Mouse (Mus musculus) kidney, postnatal 0 days (tissue): ENCODE results near the gene Tmem178b. TPM values are rescaled to one million over a fixed set of nuclear protein-coding genes. Genes with fewer than 3 reads are reported as not detected.

Source experiments
- ATAC-seq: fragments of 200-750 bp; cut with Nextera tagmentation; replicated peaks from 2 replicates; pipeline ENCODE4 v1.8.0; 2017; ENCODE audit warnings: low read depth, moderate number of reproducible peaks, moderate TSS enrichment, moderate library complexity; ENCODE audit not compliant: low FRiP score
- DNase-seq: peaks from one replicate; pipeline ENCODE4 v3.0.0-alpha.2; 2016; ENCODE audit warnings: low spot score
- H3K27ac ChIP-seq: fragments of 300-500 bp; sonication (generic); 2 replicates; pipeline ENCODE4 v1.5.1; 2014; ENCODE audit warnings: mild to moderate bottlenecking
- H3K27me3 ChIP-seq: fragments of 300-500 bp; sonication (generic); 2 replicates; pipeline ENCODE4 v1.6.1; 2014; ENCODE audit warnings: low read length, mixed read lengths; ENCODE audit not compliant: insufficient read depth
- H3K36me3 ChIP-seq: fragments of 300-500 bp; sonication (generic); 2 replicates; pipeline ENCODE4 v1.6.1; 2014; ENCODE audit warnings: low read length, mixed read lengths; ENCODE audit not compliant: insufficient read depth
- H3K4me1 ChIP-seq: fragments of 300-500 bp; sonication (generic); replicated peaks from 2 replicates; pipeline ENCODE4 v1.6.1; 2014; ENCODE audit warnings: antibody characterized with exemption, low read length, mixed read lengths; ENCODE audit not compliant: insufficient read depth
- H3K4me2 ChIP-seq: fragments of 300-500 bp; sonication (generic); 2 replicates; pipeline ENCODE4 v1.6.1; 2014; ENCODE audit warnings: mild to moderate bottlenecking, low read length, moderate library complexity, mixed read lengths
- H3K4me3 ChIP-seq: fragments of 300-500 bp; sonication (generic); replicated peaks from 2 replicates; pipeline ENCODE4 v1.5.1; 2014; ENCODE audit warnings: low read depth, low read length
- H3K9ac ChIP-seq: fragments of 300-500 bp; sonication (generic); 2 replicates; pipeline ENCODE4 v1.6.1; 2014; ENCODE audit warnings: low read depth, low read length
- H3K9me3 ChIP-seq: fragments of 300-500 bp; sonication (generic); replicated peaks from 2 replicates; pipeline ENCODE4 v1.6.1; 2016; ENCODE audit warnings: low read length, inconsistent platforms, mixed read lengths
- CTCF ChIP-seq: IDR thresholded peaks from 2 replicates; pipeline ENCODE4 v1.5.1; 2016; ENCODE audit warnings: antibody characterized with exemption, low read depth, mild to moderate bottlenecking, moderate library complexity
- WGBS: fragments of 180-500 bp; shearing (Covaris S2); extraction: QIAGEN DNeasy Blood & Tissue Kit; methylation state at CpG from one replicate; pipeline ENCODE4 v1.1.7; 2014; 5-methylcytosine and 5-hydroxymethylcytosine counted together
- polyA plus RNA-seq: library from polyadenylated mRNA; unstranded; fragments of >200 nt; fragmentation: Nextera tagmentation; extraction: Ambion mirVana; gene quantifications from 2 replicates; pipeline ENCODE4 v1.2.1, GENCODE M21; 2015

The Tmem178b gene
- polyA plus RNA-seq, 1 experiment from 2014 or later = 0.25 TPM

DNA sequence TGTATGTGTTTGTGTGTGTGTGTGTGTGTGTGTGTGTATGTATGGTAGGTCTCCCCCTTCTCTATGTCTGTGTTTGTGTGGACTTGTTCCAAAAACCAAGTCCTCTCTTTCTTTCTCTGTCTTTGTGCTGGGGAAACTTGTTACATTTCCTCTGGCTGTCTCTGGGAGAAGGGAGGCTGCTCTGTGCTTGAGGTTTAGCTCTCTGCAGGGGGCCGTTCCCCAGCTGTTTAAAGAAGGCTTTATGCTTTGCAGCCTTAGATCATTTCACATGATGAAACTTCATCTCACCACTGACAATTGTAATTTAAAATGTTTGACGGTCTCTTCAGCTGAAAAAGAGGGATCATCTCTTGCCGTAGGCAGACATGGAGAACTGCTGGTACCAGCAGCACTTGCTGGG lies 243.2 kb downstream of the Tmem178b start:
- no peak for DNase-seq
- ATAC-seq = no peak
- H3K9me3 ChIP-seq = no peaks in the 10 kb centered on the region
- H3K4me3 ChIP-seq = no peak overlapping the region
- no peak overlapping the region for H3K4me2 ChIP-seq
- no peak overlapping the region for H3K27ac ChIP-seq
- no peaks in the 10 kb centered on the region for H3K36me3 ChIP-seq
- TF ChIP-seq CTCF = no peak
- no peaks in the 10 kb centered on the region for H3K27me3 ChIP-seq
- H3K9ac ChIP-seq = no peak overlapping the region
- no peaks in the 10 kb centered on the region for H3K4me1 ChIP-seq
- WGBS = 53% methylated on average over 3 of the region's 3 CpGs

DNA sequence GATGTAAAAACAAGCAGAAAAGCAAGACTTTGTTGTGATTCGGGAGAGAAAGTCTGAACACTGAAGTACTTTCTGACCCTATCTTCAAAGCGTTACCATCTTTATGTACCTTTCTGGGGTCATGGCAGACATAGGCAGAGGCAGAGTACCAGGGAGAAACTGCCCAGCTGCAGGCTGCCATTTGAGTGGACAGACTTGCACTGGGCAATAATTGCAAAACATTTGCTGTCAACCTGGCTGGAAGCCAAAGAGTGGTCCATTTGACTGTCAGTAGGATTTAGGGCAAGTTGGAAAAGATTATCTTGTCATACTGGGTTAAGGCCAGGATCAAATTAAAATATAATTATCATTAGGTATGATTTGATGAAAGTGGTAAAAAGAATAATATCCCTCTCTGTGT lies 247.1 kb downstream of the Tmem178b start:
- ATAC-seq (no peak), DNase-seq (no peak)
- H3K9me3 ChIP-seq = no peaks in the 10 kb centered on the region
- TF ChIP-seq CTCF = no peak
- no peak overlapping the region for H3K9ac ChIP-seq
- WGBS = 77% methylated on average over 2 of the region's 2 CpGs
- H3K4me2 ChIP-seq = no peak overlapping the region
- H3K36me3 ChIP-seq = no peaks in the 10 kb centered on the region
- no peak overlapping the region for H3K4me3 ChIP-seq
- H3K27me3 ChIP-seq = no peaks in the 10 kb centered on the region
- no peak overlapping the region for H3K27ac ChIP-seq
- H3K4me1 ChIP-seq = no peaks in the 10 kb centered on the region

DNA sequence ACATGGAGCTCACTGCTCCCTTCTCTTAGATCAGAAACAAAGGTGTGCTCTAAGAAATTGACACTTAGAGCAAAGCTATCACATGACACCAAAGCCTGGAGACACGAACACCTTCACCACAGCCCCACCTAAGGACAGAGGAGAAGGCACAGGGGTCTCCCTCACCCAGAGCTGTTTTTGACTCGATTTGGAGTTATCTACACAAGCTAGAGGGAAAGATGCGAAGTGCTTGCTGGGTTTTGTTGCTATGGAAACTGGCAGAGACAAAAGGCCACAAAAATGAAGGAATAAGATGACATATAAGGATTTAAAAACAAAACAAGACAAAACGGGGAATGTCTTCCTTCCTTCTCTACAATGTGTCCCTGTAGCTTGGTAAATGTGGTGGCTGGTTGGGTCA lies 248.4 kb downstream of the Tmem178b start:
- H3K4me3 ChIP-seq = no peak overlapping the region
- H3K4me2 ChIP-seq = no peak overlapping the region
- no peak for TF ChIP-seq CTCF
- no peaks in the 10 kb centered on the region for H3K36me3 ChIP-seq
- no peak overlapping the region for H3K9ac ChIP-seq
- no peaks in the 10 kb centered on the region for H3K27me3 ChIP-seq
- DNase-seq (no peak), ATAC-seq (no peak)
- H3K27ac ChIP-seq = no peak overlapping the region
- H3K9me3 ChIP-seq = no peaks in the 10 kb centered on the region
- H3K4me1 ChIP-seq = no peaks in the 10 kb centered on the region
- WGBS = 55% methylated on average over 4 of the region's 4 CpGs

DNA sequence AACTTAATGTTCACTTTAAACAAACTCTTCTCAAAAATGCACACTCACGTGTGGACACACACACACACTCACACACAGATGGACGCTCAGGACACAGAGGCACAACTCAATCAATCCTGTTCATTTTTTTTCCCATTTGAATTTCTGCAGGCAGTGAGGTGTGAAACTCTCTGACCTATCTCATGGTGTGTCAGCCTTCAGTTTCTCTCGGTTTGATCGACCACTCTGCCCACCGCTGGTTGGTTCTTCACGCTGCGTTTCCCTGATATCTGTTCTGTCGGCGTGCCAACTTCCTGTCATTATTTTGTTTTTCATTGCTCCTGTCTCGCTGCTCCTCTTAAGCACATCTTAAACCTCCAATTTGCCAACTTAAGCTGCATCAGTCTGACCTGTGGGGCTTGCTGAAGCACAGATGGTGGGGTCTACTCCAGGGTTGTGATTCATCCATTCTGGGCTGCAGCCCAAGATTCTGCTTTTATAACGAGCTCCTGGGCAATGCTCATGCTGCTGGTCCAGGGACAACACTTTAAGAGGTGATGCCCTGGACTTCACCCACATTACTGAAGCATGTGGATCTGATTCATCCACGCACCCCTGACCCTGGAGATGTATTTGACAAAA lies 250.1 kb downstream of the Tmem178b start:
- Histone ChIP-seq H3K4me1 (no peaks in the 10 kb centered on the region), H3K27me3 (no peaks in the 10 kb centered on the region), H3K36me3 (no peaks in the 10 kb centered on the region), H3K4me2 (no peak overlapping the region), H3K9me3 (no peaks in the 10 kb centered on the region), H3K4me3 (no peak overlapping the region), H3K27ac (no peak overlapping the region), H3K9ac (no peak overlapping the region)
- WGBS = 49% methylated on average over 12 of the region's 12 CpGs
- ATAC-seq = no peak
- no peak for DNase-seq
- no peak for TF ChIP-seq CTCF

DNA sequence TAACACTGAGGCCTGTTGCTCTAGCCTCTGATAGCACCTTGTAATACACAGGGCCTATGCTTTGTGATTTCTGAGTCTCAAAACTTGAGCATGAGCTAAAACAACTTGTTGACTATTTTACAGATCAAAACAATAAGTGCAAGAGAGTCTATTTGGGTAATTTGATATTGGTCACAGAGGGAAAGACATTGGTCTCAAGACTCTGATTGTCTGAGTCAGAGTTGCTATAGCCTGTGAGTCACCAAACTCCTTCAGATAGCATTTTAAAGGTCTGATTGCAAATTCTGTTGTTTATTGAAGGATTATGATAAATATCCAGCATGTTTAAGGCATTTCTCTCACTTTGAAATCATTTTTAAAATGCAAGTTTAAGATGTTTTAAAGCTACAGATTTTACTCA lies 250.9 kb downstream of the Tmem178b start:
- H3K27me3 ChIP-seq = no peaks in the 10 kb centered on the region
- H3K27ac ChIP-seq = no peak overlapping the region
- ATAC-seq = no peak
- no peaks in the 10 kb centered on the region for H3K36me3 ChIP-seq
- H3K4me3 ChIP-seq = no peak overlapping the region
- DNase-seq = no peak
- TF ChIP-seq CTCF = no peak
- no peaks in the 10 kb centered on the region for H3K9me3 ChIP-seq
- H3K9ac ChIP-seq = no peak overlapping the region
- no peaks in the 10 kb centered on the region for H3K4me1 ChIP-seq
- no peak overlapping the region for H3K4me2 ChIP-seq

DNA sequence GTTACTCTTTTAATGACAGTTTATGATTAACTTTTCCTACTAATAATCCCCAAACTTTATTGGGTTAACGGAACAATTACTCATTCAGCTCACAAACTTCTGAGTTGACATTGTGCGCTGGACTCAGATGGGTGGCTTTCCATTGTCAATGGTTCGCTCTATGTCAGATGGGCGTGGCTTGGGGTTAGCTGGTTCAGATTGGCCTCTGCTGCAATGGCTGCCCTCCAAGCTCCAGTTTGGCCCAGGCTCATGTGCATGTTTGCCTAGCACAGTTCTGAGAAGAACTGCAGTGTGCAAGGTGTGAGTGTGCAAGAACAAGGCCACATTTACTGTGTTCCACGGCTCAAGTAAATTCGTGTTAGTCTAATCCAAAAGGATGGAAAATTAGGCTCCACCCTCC lies 255.6 kb downstream of the Tmem178b start:
- no peak for ATAC-seq
- Histone ChIP-seq H3K27ac (no peak overlapping the region), H3K36me3 (no peaks in the 10 kb centered on the region), H3K9me3 (no peaks in the 10 kb centered on the region), H3K9ac (no peak overlapping the region), H3K4me2 (no peak overlapping the region), H3K27me3 (no peaks in the 10 kb centered on the region), H3K4me1 (no peaks in the 10 kb centered on the region), H3K4me3 (no peak overlapping the region)
- DNase-seq = no peak
- TF ChIP-seq CTCF = no peak
- 80% methylated on average over 6 of the region's 6 CpGs for WGBS

DNA sequence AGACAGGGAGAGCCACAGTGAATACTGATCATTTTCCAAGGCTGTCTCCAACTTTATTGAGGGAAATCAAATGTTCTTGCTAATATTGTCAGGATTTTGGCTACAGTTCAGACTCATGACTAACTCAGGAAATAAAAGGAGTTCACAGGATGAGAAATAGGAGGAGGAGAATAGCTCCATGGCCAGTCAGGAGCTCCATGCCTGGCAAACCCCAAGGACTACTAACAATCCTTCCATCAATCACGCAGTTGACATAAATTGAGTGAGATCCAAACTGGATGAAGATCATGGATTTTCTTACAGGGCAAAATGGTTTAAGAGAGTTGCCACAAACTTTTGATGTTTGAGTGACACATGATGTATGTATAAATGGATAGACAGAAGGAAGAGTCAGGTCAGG lies 258.9 kb downstream of the Tmem178b start:
- DNase-seq (no peak), ATAC-seq (no peak)
- no peaks in the 10 kb centered on the region for H3K9me3 ChIP-seq
- H3K27ac ChIP-seq = no peak overlapping the region
- H3K36me3 ChIP-seq = no peaks in the 10 kb centered on the region
- no peaks in the 10 kb centered on the region for H3K27me3 ChIP-seq
- no peak overlapping the region for H3K4me3 ChIP-seq
- 93% methylated on average over 1 of the region's 1 CpGs for WGBS
- H3K9ac ChIP-seq = no peak overlapping the region
- no peaks in the 10 kb centered on the region for H3K4me1 ChIP-seq
- no peak for TF ChIP-seq CTCF
- H3K4me2 ChIP-seq = no peak overlapping the region
